Mouse (Mus musculus) neural tube, embryonic 11.5 days (tissue): Measurements from ENCODE around the gene Pecam1. TPM values are rescaled to one million over a fixed set of nuclear protein-coding genes. Genes with fewer than 3 reads are reported as not detected.
"Not testable (repeated sequence)": the region's sequence is repeated elsewhere in the genome, so short reads cannot be mapped to it uniquely, and the experiment has no call there.

Source experiments
- ATAC-seq: fragments of 200-750 bp; cut with Nextera tagmentation; 2 replicates; pipeline ENCODE4 v1.8.0; 2017; ENCODE audit warnings: moderate number of reproducible peaks, mild to moderate bottlenecking, moderate TSS enrichment, moderate library complexity; ENCODE audit not compliant: insufficient read depth, low FRiP score, low TSS enrichment
- DNase-seq: peaks from one replicate; pipeline ENCODE4 v3.0.0-alpha.2; 2015; ENCODE audit warnings: low spot score
- H3K27ac ChIP-seq: fragments of 300-500 bp; sonication (generic); 2 replicates; pipeline ENCODE4 v1.5.1; 2014; ENCODE audit warnings: low read depth, mild to moderate bottlenecking, low read length
- H3K27me3 ChIP-seq: fragments of 300-500 bp; sonication (generic); 2 replicates; pipeline ENCODE4 v1.6.1; 2014; ENCODE audit warnings: mild to moderate bottlenecking, low read length, mixed read lengths; ENCODE audit not compliant: control insufficient read depth, insufficient read depth
- H3K36me3 ChIP-seq: fragments of 300-500 bp; sonication (generic); 2 replicates; pipeline ENCODE4 v1.6.1; 2014; ENCODE audit warnings: mild to moderate bottlenecking, low read length, moderate library complexity, mixed read lengths; ENCODE audit not compliant: control insufficient read depth, insufficient read depth
- H3K4me1 ChIP-seq: fragments of 300-500 bp; sonication (generic); 2 replicates; pipeline ENCODE4 v1.6.1; 2014; ENCODE audit warnings: low read length, mixed read lengths; ENCODE audit not compliant: control insufficient read depth, insufficient read depth
- H3K4me2 ChIP-seq: fragments of 300-500 bp; sonication (generic); 2 replicates; pipeline ENCODE4 v1.6.1; 2014; ENCODE audit warnings: low read depth, mild to moderate bottlenecking, moderate library complexity
- H3K4me3 ChIP-seq: fragments of 300-500 bp; sonication (generic); 2 replicates; pipeline ENCODE4 v1.5.1; 2014; ENCODE audit warnings: low read depth, low read length
- H3K9ac ChIP-seq: fragments of 300-500 bp; sonication (generic); 2 replicates; pipeline ENCODE4 v1.6.1; 2014; ENCODE audit warnings: mild to moderate bottlenecking, low read length
- H3K9me3 ChIP-seq: fragments of 300-500 bp; sonication (generic); 2 replicates; pipeline ENCODE4 v1.6.1; 2016; ENCODE audit warnings: low read length; ENCODE audit not compliant: control insufficient read depth
- WGBS: fragments of 180-500 bp; shearing (Covaris S2); extraction: QIAGEN DNeasy Blood & Tissue Kit; methylation state at CpG from one replicate; pipeline ENCODE4 v1.1.7; 2014; 5-methylcytosine and 5-hydroxymethylcytosine counted together
- polyA plus RNA-seq: library from polyadenylated mRNA; unstranded; fragments of >200 nt; fragmentation: Nextera tagmentation; extraction: Ambion mirVana; gene quantifications from 2 replicates; pipeline ENCODE4 v1.2.1, GENCODE M21; 2014

The Pecam1 gene
- polyA plus RNA-seq, 1 experiment from 2014 or later, result 24.9 TPM

GRCm38 (mm10) chr11:106642966-106643637 is 107.3 kb downstream of the Pecam1 start:
- DNase-seq (no peak), ATAC-seq (no peak)
- 85% methylated on average over 8 of the region's 8 CpGs for WGBS

GRCm38 (mm10) chr11:106641580-106641979 is 108.8 kb downstream of the Pecam1 start:
- WGBS, result 78% methylated on average over 1 of the region's 1 CpGs
- Histone ChIP-seq H3K9ac (no peak overlapping the region), H3K4me2 (no peak overlapping the region), H3K4me1 (no peaks in the 10 kb centered on the region), H3K9me3 (no peaks in the 10 kb centered on the region), H3K27me3 (no peaks in the 10 kb centered on the region), H3K4me3 (no peak overlapping the region), H3K27ac (no peak overlapping the region), H3K36me3 (no peaks in the 10 kb centered on the region)
- ATAC-seq, result no peak
- DNase-seq, result no peak

More at GRCm38 (mm10) chr11:106642966-106643637, 107.3 kb downstream of the Pecam1 start:
- Histone ChIP-seq H3K36me3 (no peaks in the 10 kb centered on the region), H3K4me2 (no peak overlapping the region), H3K9ac (no peak overlapping the region), H3K4me3 (no peak overlapping the region), H3K27me3 (no peaks in the 10 kb centered on the region), H3K27ac (no peak overlapping the region), H3K4me1 (no peaks in the 10 kb centered on the region), H3K9me3 (no peaks in the 10 kb centered on the region)

- H3K4me3 ChIP-seq, result no peak overlapping the region
- H3K4me2 ChIP-seq, result no peak overlapping the region
- H3K27me3 ChIP-seq, result no peaks in the 10 kb centered on the region
- H3K9ac ChIP-seq, result no peak overlapping the region
- H3K9me3 ChIP-seq, result no peaks in the 10 kb centered on the region
- DNase-seq, result no peak
- 26% methylated on average over 9 of the region's 9 CpGs for WGBS
- no peak for ATAC-seq
- H3K27ac ChIP-seq, result no peak overlapping the region
- H3K4me1 ChIP-seq, result no peaks in the 10 kb centered on the region
- H3K36me3 ChIP-seq, result no peaks in the 10 kb centered on the region
These were observed 110.4 kb downstream of the Pecam1 start for GRCm38 (mm10) chr11:106640059-106640458.

- Histone ChIP-seq H3K36me3 (no peaks in the 10 kb centered on the region), H3K27ac (no peak overlapping the region), H3K4me3 (no peak overlapping the region), H3K4me1 (no peaks in the 10 kb centered on the region), H3K27me3 (no peaks in the 10 kb centered on the region), H3K4me2 (no peak overlapping the region), H3K9ac (no peak overlapping the region), H3K9me3 (no peaks in the 10 kb centered on the region)
- WGBS, result 16% methylated on average over 5 of the region's 5 CpGs
- ATAC-seq (no peak), DNase-seq (no peak)
These were observed 111.1 kb downstream of the Pecam1 start for GRCm38 (mm10) chr11:106639356-106639692.

- Histone ChIP-seq H3K4me1 (no peaks in the 10 kb centered on the region), H3K27me3 (no peaks in the 10 kb centered on the region), H3K4me2 (no peak overlapping the region), H3K9me3 (no peaks in the 10 kb centered on the region), H3K9ac (no peak overlapping the region), H3K4me3 (no peak overlapping the region), H3K27ac (no peak overlapping the region), H3K36me3 (no peaks in the 10 kb centered on the region)
- ATAC-seq (no peak), DNase-seq (no peak)
- WGBS, result 40% methylated on average over 9 of the region's 9 CpGs
These were observed 111.7 kb downstream of the Pecam1 start for GRCm38 (mm10) chr11:106638551-106639355.

- WGBS, result 12% methylated on average over 7 of the region's 7 CpGs
- no peak overlapping the region for H3K4me2 ChIP-seq
- ATAC-seq (no peak), DNase-seq (no peak)
- H3K4me3 ChIP-seq, result no peak overlapping the region
- no peaks in the 10 kb centered on the region for H3K4me1 ChIP-seq
- no peaks in the 10 kb centered on the region for H3K9me3 ChIP-seq
- no peaks in the 10 kb centered on the region for H3K36me3 ChIP-seq
- H3K9ac ChIP-seq, result no peak overlapping the region
- H3K27ac ChIP-seq, result no peak overlapping the region
- H3K27me3 ChIP-seq, result no peaks in the 10 kb centered on the region
These were observed 112.7 kb downstream of the Pecam1 start for GRCm38 (mm10) chr11:106637754-106638153.

- no peak overlapping the region for H3K4me2 ChIP-seq
- no peak overlapping the region for H3K27ac ChIP-seq
- H3K9ac ChIP-seq, result no peak overlapping the region
- no peak for ATAC-seq
- H3K4me3 ChIP-seq, result no peak overlapping the region
- no peaks in the 10 kb centered on the region for H3K4me1 ChIP-seq
- 68% methylated on average over 2 of the region's 2 CpGs for WGBS
- H3K36me3 ChIP-seq, result no peaks in the 10 kb centered on the region
- H3K27me3 ChIP-seq, result no peaks in the 10 kb centered on the region
- no peak for DNase-seq
- no peaks in the 10 kb centered on the region for H3K9me3 ChIP-seq
These were observed 114.5 kb downstream of the Pecam1 start for GRCm38 (mm10) chr11:106635946-106636345.

- DNase-seq, result not testable (repeated sequence)
- 94% methylated on average over 3 of the region's 3 CpGs for WGBS
These were observed 116.3 kb downstream of the Pecam1 start for GRCm38 (mm10) chr11:106634175-106634574.

GRCm38 (mm10) chr11:106633456-106633855 is 117.0 kb downstream of the Pecam1 start:
- no peak overlapping the region for H3K4me2 ChIP-seq
- no peaks in the 10 kb centered on the region for H3K4me1 ChIP-seq
- no peaks in the 10 kb centered on the region for H3K36me3 ChIP-seq
- no peak for DNase-seq
- H3K27me3 ChIP-seq, result no peaks in the 10 kb centered on the region
- no peaks in the 10 kb centered on the region for H3K9me3 ChIP-seq
- H3K4me3 ChIP-seq, result no peak overlapping the region
- no peak for ATAC-seq
- no peak overlapping the region for H3K27ac ChIP-seq
- 84% methylated on average over 2 of the region's 2 CpGs for WGBS
- H3K9ac ChIP-seq, result no peak overlapping the region

More at GRCm38 (mm10) chr11:106634175-106634574, 116.3 kb downstream of the Pecam1 start:
- not testable (repeated sequence) for H3K9ac ChIP-seq, H3K4me1 ChIP-seq, ATAC-seq, H3K4me2 ChIP-seq, H3K27ac ChIP-seq, H3K27me3 ChIP-seq, H3K4me3 ChIP-seq, H3K36me3 ChIP-seq, H3K9me3 ChIP-seq
